Mouse (Mus musculus) embryonic fibroblast, embryonic 13.5 days (primary cell): ENCODE data around the gene Polr2l.

Experiments
- CTCF ChIP-seq: IDR thresholded peaks from 2 replicates; pipeline ENCODE4 v1.5.1; 2011; ENCODE audit warnings: mild to moderate bottlenecking, control low read depth, low read length, moderate library complexity, borderline replicate concordance; ENCODE audit not compliant: insufficient read depth
- POLR2A ChIP-seq: IDR thresholded peaks from 2 replicates; pipeline ENCODE4 v1.6.1; 2011; ENCODE audit warnings: low read depth, mild to moderate bottlenecking, control low read depth, low read length, moderate library complexity

DNA sequence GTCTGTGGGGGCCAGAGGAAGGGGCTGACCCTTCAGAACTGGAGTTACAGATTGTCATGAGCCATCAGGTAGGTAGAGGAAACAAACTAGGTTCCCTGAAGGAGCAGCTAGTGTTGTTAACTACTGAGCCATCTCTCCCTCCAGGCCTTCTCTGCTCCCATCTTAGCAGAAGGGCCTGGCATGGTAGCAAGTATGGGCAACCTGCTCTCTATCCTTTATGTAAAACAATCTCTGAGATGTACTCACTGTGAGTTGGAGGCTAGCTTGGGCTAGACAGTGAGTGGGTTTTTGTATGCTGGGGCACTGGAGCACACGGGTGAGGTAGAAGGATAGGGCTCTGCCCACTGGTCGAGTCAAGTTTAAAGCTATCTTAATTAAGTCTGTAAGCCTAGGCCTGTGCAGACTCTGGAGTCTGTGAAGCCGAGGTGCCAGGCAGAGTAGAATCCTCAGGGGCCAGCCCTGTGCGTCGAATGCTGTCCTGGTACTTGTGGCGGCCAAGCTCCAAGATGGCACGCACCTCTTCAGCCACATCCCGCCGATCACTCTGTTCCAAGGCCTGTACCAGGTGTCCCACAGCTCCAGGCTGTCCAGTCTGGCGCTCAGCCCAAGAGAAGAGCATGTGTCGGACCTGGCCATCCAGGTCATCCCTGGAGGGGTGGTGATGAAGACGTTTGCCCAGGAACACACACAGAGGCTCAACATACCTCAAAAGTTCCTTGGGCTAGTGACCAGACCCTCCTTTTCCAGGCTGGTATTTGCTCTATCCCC lies 36.5 kb downstream of the Polr2l start:
- TF ChIP-seq CTCF (no peak), POLR2A (no peak)
